Mouse (Mus musculus) thymus, postnatal 14 days (tissue): Measurements from ENCODE around the gene Nfyc.

Experiments used
- DNase-seq: peaks from one replicate; pipeline ENCODE4 v3.0.0; 2021

Gene Nfyc

DNA sequence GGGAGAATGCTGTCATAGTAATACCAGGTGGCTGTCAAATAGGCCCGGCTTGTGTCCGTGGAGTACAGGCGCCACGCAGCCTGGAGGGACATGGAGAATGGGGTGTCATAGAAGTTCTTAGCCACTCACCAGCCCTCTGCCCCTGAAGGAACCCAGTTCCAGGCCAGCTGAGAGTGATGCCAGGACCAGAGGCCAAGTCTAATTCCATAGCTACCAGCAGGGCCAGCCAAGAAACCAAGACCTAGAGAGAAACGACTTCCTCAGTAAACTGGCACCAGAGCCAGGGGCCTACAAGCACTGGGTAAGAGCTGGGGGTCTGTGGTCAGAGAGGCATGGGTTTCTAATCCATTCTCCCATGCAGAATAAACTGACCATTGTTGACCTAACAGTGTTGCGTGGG, 118.4 kb downstream of the Nfyc start:
- no peak for DNase-seq

DNA sequence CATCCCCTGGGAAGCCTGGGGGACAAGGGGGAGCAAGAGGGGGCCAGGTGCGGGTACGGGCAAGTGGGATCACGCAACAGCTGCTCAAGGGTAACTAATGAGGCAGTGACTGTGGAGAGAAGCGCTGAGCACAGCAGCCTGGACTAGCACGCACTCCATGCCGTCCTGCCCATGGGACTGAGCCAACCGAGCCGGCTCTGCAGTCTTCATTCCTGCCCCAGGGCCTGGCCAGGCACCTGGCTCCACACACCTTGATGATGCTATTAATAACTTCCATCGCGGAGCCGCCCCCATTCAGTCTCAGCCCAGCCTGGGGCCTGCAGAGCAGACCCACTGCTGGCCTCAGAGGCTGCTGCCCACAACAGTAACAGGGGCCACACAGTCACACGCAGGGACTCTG, 119.1 kb downstream of the Nfyc start:
- DNase-seq = no peak
